Mouse (Mus musculus) forebrain, embryonic 12.5 days (tissue): ENCODE measurements around the gene Khdc1b. TPM values are rescaled to one million over a fixed set of nuclear protein-coding genes. Genes with fewer than 3 reads are reported as not detected.
"Not testable (repeated sequence)": the region's sequence is repeated elsewhere in the genome, so short reads cannot be mapped to it uniquely, and the experiment has no call there.

ENCODE experiments used
- ATAC-seq: fragments of 200-750 bp; cut with Nextera tagmentation; 2 replicates; pipeline ENCODE4 v1.8.0; 2017; ENCODE audit warnings: moderate TSS enrichment; ENCODE audit not compliant: low FRiP score
- H3K27ac ChIP-seq: fragments of 300-500 bp; sonication (generic); 2 replicates; pipeline ENCODE4 v1.5.1; 2016; ENCODE audit warnings: mild to moderate bottlenecking
- H3K27me3 ChIP-seq: fragments of 300-500 bp; sonication (generic); 2 replicates; pipeline ENCODE4 v1.6.1; 2016; ENCODE audit warnings: mild to moderate bottlenecking
- H3K36me3 ChIP-seq: fragments of 300-500 bp; sonication (generic); replicated peaks from 2 replicates; pipeline ENCODE4 v1.6.1; 2016; ENCODE audit warnings: mild to moderate bottlenecking
- H3K4me1 ChIP-seq: fragments of 300-500 bp; sonication (generic); 2 replicates; pipeline ENCODE4 v1.6.1; 2016
- H3K4me2 ChIP-seq: fragments of 300-500 bp; sonication (generic); 2 replicates; pipeline ENCODE4 v1.6.1; 2016; ENCODE audit warnings: mild to moderate bottlenecking, moderate library complexity
- H3K4me3 ChIP-seq: fragments of 300-500 bp; sonication (generic); replicated peaks from 2 replicates; pipeline ENCODE4 v1.5.1; 2016; ENCODE audit warnings: mild to moderate bottlenecking
- H3K9ac ChIP-seq: fragments of 300-500 bp; sonication (generic); 2 replicates; pipeline ENCODE4 v1.6.1; 2016; ENCODE audit warnings: mild to moderate bottlenecking
- H3K9me3 ChIP-seq: fragments of 300-500 bp; sonication (generic); 2 replicates; pipeline ENCODE4 v1.6.1; 2016
- WGBS: fragments of 180-500 bp; shearing (Covaris S2); methylation state at CpG from one replicate; pipeline ENCODE4 v1.1.7; 2016; 5-methylcytosine and 5-hydroxymethylcytosine counted together
- polyA plus RNA-seq: library from polyadenylated mRNA; unstranded; fragments of >200 nt; fragmentation: Nextera tagmentation; extraction: Ambion mirVana; gene quantifications from 2 replicates; pipeline ENCODE4 v1.2.1, GENCODE M21; 2016

Gene Khdc1b
- 0.09 TPM in 1 of 2 replicates, not detected in the other for polyA plus RNA-seq

GRCm38 (mm10) chr1:21383256-21383655 lies at the start of gene Khdc1b:
TSS of gene Khdc1b (plus strand) at chr1:21383556.
- no peak within 1 kb of the TSS for H3K4me3 ChIP-seq
- no peak within 1 kb of the TSS for H3K27ac ChIP-seq
- no peak within 1 kb of the TSS for H3K9ac ChIP-seq
- no peaks in the 10 kb centered on the region for H3K36me3 ChIP-seq
- no peaks in the 10 kb centered on the region for H3K9me3 ChIP-seq
- ATAC-seq: no peak
- H3K4me2 ChIP-seq: no peak within 1 kb of the TSS
- H3K4me1 ChIP-seq: no peaks in the 10 kb centered on the region
- H3K27me3 ChIP-seq: no peaks in the 10 kb centered on the region
- WGBS: 85% methylated on average over 1 of the region's 1 CpGs

GRCm38 (mm10) chr1:21335836-21336235 lies 47.5 kb upstream of the Khdc1b start:
- H3K9me3 ChIP-seq: no peaks in the 10 kb centered on the region
- H3K9ac ChIP-seq: no peak overlapping the region
- ATAC-seq: no peak
- H3K27me3 ChIP-seq: no peaks in the 10 kb centered on the region
- H3K4me3 ChIP-seq: no peak overlapping the region
- H3K4me1 ChIP-seq: no peaks in the 10 kb centered on the region
- H3K4me2 ChIP-seq: no peak overlapping the region
- H3K27ac ChIP-seq: no peak overlapping the region
- H3K36me3 ChIP-seq: no peaks in the 10 kb centered on the region

GRCm38 (mm10) chr1:21340745-21341144 lies 42.6 kb upstream of the Khdc1b start:
- no peaks in the 10 kb centered on the region for H3K36me3 ChIP-seq

GRCm38 (mm10) chr1:21344253-21344652 lies 39.1 kb upstream of the Khdc1b start:
- H3K4me2 ChIP-seq: no peak overlapping the region
- no peaks in the 10 kb centered on the region for H3K4me1 ChIP-seq
- H3K27ac ChIP-seq: no peak overlapping the region
- no peaks in the 10 kb centered on the region for H3K27me3 ChIP-seq
- H3K9me3 ChIP-seq: no peaks in the 10 kb centered on the region
- WGBS: 65% methylated on average over 4 of the region's 4 CpGs
- H3K36me3 ChIP-seq: no peaks in the 10 kb centered on the region
- H3K4me3 ChIP-seq: no peak overlapping the region
- ATAC-seq: no peak
- no peak overlapping the region for H3K9ac ChIP-seq

More at GRCm38 (mm10) chr1:21340745-21341144, 42.6 kb upstream of the Khdc1b start:
- Histone ChIP-seq H3K4me3 (no peak overlapping the region), H3K4me1 (no peaks in the 10 kb centered on the region), H3K9me3 (no peaks in the 10 kb centered on the region), H3K4me2 (no peak overlapping the region), H3K27ac (no peak overlapping the region), H3K27me3 (no peaks in the 10 kb centered on the region), H3K9ac (no peak overlapping the region)
- no peak for ATAC-seq
- 87% methylated on average over 1 of the region's 1 CpGs for WGBS

GRCm38 (mm10) chr1:21344752-21345151 lies 38.6 kb upstream of the Khdc1b start:
- not testable (repeated sequence) for H3K9me3 ChIP-seq, H3K36me3 ChIP-seq, H3K27ac ChIP-seq, H3K9ac ChIP-seq, H3K4me2 ChIP-seq, H3K4me1 ChIP-seq, H3K4me3 ChIP-seq, H3K27me3 ChIP-seq, ATAC-seq
- 92% methylated on average over 7 of the region's 7 CpGs for WGBS

GRCm38 (mm10) chr1:21349341-21349740 lies 34.0 kb upstream of the Khdc1b start, which contains the start of gene Khdc1a:
TSS of gene Khdc1a (plus strand) at chr1:21349641.
- H3K4me1 ChIP-seq: no peaks in the 10 kb centered on the region
- no peaks in the 10 kb centered on the region for H3K9me3 ChIP-seq
- no peaks in the 10 kb centered on the region for H3K27me3 ChIP-seq
- no peak within 1 kb of the TSS for H3K9ac ChIP-seq
- ATAC-seq: no peak
- no peak within 1 kb of the TSS for H3K4me2 ChIP-seq
- WGBS: 77% methylated on average over 2 of the region's 2 CpGs
- no peak within 1 kb of the TSS for H3K27ac ChIP-seq
- H3K36me3 ChIP-seq: no peaks in the 10 kb centered on the region
- no peak within 1 kb of the TSS for H3K4me3 ChIP-seq

GRCm38 (mm10) chr1:21368031-21368430 lies 15.3 kb upstream of the Khdc1b start, which contains the start of gene Khdc1c:
TSS of gene Khdc1c (plus strand) at chr1:21368331.
- not testable (repeated sequence) for H3K9ac ChIP-seq, H3K27ac ChIP-seq, H3K27me3 ChIP-seq, H3K4me1 ChIP-seq, H3K36me3 ChIP-seq, H3K4me3 ChIP-seq, ATAC-seq, H3K9me3 ChIP-seq, H3K4me2 ChIP-seq
- 56% methylated on average over 1 of the region's 1 CpGs for WGBS

GRCm38 (mm10) chr1:21391138-21391671 lies 7.8 kb downstream of the Khdc1b start:
- WGBS: 87% methylated on average over 6 of the region's 6 CpGs

GRCm38 (mm10) chr1:21402804-21403203 lies 19.4 kb downstream of the Khdc1b start:
- H3K36me3 ChIP-seq: no peaks in the 10 kb centered on the region
- WGBS: 71% methylated on average over 8 of the region's 8 CpGs
- H3K4me1 ChIP-seq: no peaks in the 10 kb centered on the region
- H3K4me3 ChIP-seq: no peak overlapping the region
- H3K4me2 ChIP-seq: no peak overlapping the region
- H3K27ac ChIP-seq: no peak overlapping the region
- H3K27me3 ChIP-seq: no peaks in the 10 kb centered on the region
- H3K9ac ChIP-seq: no peak overlapping the region
- ATAC-seq: no peak
- H3K9me3 ChIP-seq: no peaks in the 10 kb centered on the region

More at GRCm38 (mm10) chr1:21391138-21391671, 7.8 kb downstream of the Khdc1b start:
- no peak for ATAC-seq
- Histone ChIP-seq H3K27me3 (no peaks in the 10 kb centered on the region), H3K27ac (no peak overlapping the region), H3K4me1 (no peaks in the 10 kb centered on the region), H3K9me3 (no peaks in the 10 kb centered on the region), H3K4me2 (no peak overlapping the region), H3K9ac (no peak overlapping the region), H3K36me3 (no peaks in the 10 kb centered on the region), H3K4me3 (no peak overlapping the region)

GRCm38 (mm10) chr1:21407266-21407665 lies 23.9 kb downstream of the Khdc1b start:
- no peak overlapping the region for H3K9ac ChIP-seq
- no peak overlapping the region for H3K27ac ChIP-seq
- no peaks in the 10 kb centered on the region for H3K27me3 ChIP-seq
- H3K36me3 ChIP-seq: no peaks in the 10 kb centered on the region
- H3K4me1 ChIP-seq: peaks cover 4% of the 10 kb centered on the region; the same call in 1 of the 2 replicates
- 24% methylated on average over 2 of the region's 2 CpGs for WGBS
- no peak overlapping the region for H3K4me2 ChIP-seq
- H3K9me3 ChIP-seq: no peaks in the 10 kb centered on the region
- ATAC-seq: no peak
- no peak overlapping the region for H3K4me3 ChIP-seq

GRCm38 (mm10) chr1:21411331-21412196 lies 28.2 kb downstream of the Khdc1b start:
- WGBS: 60% methylated on average over 18 of the region's 18 CpGs
- Histone ChIP-seq H3K4me2 (no peak overlapping the region), H3K27me3 (no peaks in the 10 kb centered on the region), H3K4me1 (peaks cover 4% of the 10 kb centered on the region; the same call in 1 of the 2 replicates), H3K36me3 (no peaks in the 10 kb centered on the region), H3K9me3 (no peaks in the 10 kb centered on the region), H3K4me3 (no peak overlapping the region), H3K9ac (no peak overlapping the region), H3K27ac (no peak overlapping the region)
- ATAC-seq: peak; percentile 68

- WGBS: 90% methylated on average over 2 of the region's 2 CpGs
Observed at GRCm38 (mm10) chr1:21412197-21412555, 28.8 kb downstream of the Khdc1b start.

GRCm38 (mm10) chr1:21419370-21419769 lies 36.0 kb downstream of the Khdc1b start:
- no peak for ATAC-seq
- no peaks in the 10 kb centered on the region for H3K4me1 ChIP-seq
- no peaks in the 10 kb centered on the region for H3K36me3 ChIP-seq
- H3K27me3 ChIP-seq: no peaks in the 10 kb centered on the region
- H3K27ac ChIP-seq: no peak overlapping the region
- no peak overlapping the region for H3K4me3 ChIP-seq
- H3K4me2 ChIP-seq: no peak overlapping the region
- H3K9ac ChIP-seq: no peak overlapping the region
- no peaks in the 10 kb centered on the region for H3K9me3 ChIP-seq

More at GRCm38 (mm10) chr1:21412197-21412555, 28.8 kb downstream of the Khdc1b start:
- H3K9me3 ChIP-seq: no peaks in the 10 kb centered on the region
- no peaks in the 10 kb centered on the region for H3K27me3 ChIP-seq
- H3K4me2 ChIP-seq: no peak overlapping the region
- H3K36me3 ChIP-seq: no peaks in the 10 kb centered on the region
- ATAC-seq: no peak
- peaks cover 4% of the 10 kb centered on the region; the same call in 1 of the 2 replicates for H3K4me1 ChIP-seq
- H3K4me3 ChIP-seq: no peak overlapping the region
- no peak overlapping the region for H3K9ac ChIP-seq
- no peak overlapping the region for H3K27ac ChIP-seq
